Mouse (Mus musculus) kidney, adult 11 months (tissue): Measurements from ENCODE around the gene 1110051M20Rik.

Source experiments
- DNase-seq: peaks from one replicate; pipeline ENCODE4 v3.0.0; 2022

The 1110051M20Rik gene

DNA sequence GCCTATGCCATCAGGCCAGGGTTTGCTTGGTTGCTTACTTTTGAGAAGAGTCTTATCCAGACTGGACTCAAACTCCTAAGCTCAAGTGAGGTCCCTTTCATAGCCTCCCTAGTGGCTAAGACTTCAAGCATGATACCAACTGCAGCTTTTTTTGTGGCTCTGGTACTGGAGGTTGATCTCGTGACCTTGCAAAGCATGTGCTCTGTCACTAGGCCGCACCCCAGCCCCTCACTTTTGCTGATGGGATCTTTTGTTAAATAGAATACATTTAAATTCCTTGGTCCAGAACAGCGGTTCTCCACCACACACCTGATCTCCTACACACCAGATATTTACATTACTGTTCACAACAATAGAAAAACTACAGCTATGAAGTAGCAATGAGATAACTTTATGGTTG is 150.3 kb downstream of the 1110051M20Rik start:
- no peak for DNase-seq

DNA sequence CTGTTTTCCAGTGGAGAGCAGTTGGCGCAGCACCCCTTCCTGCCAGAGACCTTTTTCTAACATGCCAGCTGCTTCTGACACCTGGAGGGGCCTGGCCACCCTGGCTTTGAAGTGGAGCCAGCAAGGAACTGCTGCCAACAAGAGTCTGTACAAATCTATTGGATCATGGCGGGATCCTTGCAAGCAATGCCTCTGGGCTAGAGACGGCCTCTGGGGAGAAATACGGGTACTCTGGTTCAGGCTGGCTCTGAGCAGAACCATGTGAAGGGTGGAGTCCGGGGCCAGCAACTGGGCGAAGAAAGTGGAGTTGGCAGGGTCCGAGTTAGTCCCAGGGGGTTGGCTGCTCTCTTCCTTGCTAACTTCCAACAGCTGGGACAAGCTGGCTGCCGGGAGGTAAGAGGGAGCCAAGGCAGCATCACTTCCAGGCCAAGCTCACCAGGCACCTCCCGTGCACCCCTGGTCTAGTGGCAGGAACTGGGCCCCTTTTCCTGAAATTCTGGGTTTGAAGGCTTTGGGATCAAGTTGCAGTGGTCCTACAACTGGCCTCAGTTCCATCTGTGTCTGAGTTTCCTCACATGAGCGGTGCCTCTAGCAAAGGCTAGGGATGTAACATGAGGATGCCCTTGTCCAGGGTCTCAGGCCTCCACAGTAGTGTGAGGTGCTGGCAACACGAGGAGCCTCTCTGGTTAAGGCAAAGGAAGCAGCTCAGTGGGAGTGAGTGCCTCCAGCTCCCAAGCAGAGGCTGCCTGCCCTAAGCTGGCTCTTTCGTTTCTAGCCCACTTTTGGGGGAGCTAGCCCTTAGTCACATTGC is 153.1 kb downstream of the 1110051M20Rik start:
- DNase-seq, result no peak

GRCm38 (mm10) chr2:91287563-91287962 is 156.9 kb downstream of the 1110051M20Rik start:
- DNase-seq, result no peak

DNA sequence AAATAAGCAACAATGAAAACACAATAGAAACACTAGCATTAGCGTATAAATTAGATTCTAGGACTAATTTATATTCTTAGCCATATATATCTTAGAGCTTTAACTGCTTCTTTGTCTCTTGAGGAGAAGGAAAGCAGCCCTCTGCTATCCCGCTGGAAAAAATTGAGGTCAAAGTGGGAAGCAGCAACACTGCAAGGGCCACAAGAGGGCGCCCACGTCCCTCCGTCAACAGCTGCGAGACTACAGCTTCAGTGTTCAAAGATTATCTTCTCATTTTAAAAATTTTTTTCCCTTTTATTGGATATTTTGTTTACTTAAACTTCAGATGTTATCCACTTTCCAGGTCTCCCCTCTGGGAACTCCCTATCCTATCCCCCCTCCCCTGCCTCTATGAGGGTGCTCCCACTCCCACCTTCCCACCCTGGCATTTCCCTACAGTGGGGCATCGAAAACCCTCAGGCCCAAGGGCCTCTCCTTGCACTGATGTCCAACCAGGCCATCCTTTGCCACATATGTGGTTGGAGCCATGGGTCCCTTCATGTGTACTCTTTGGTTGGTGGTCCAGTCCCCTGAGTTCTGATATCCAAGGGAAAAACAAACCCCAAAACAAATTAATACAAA is 158.5 kb downstream of the 1110051M20Rik start:
- DNase-seq, result no peak

- no peak for DNase-seq
Observed at GRCm38 (mm10) chr2:91284375-91285199, 159.9 kb downstream of the 1110051M20Rik start.

DNA sequence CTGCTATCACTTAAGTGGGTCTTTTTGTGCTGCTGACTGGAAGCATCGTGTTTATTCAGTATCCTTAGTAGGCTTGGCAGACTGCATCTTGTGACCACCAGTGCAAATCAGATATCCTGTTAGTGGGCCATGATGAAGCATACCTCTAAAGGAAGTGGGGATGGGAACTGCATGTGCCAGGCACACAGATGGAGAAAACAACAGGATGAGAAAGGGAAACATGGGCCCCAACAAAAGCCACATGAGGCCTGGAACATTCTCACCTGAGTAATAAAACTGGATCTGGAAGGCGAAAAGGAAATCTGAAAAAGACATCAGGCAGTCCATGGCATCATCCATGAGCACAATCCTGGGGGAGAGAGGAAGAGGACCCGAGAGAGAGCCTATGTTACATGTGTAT is 160.5 kb downstream of the 1110051M20Rik start:
- no peak for DNase-seq

DNA sequence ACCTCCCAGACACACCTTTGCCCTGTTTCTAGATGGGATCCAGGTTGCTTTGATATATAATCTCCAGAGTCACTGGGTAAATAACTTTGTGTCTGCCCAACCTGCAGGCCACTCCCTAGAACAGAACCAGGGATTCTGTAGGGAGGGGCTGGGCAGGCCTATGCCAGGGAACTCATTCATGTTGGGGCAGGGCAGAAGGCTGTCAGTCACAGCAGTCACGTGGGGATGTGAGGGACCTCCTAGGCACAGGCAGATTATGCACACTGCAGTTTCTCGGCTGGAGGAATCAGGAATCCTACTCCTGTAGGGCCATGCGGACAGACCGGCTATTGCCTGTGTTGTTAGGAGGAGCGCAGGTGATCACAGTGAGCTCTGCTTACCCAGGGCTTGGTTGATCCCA is 163.1 kb downstream of the 1110051M20Rik start:
- DNase-seq, result no peak

- no peak for DNase-seq
Observed at GRCm38 (mm10) chr2:91279372-91279755, 165.1 kb downstream of the 1110051M20Rik start.

DNA sequence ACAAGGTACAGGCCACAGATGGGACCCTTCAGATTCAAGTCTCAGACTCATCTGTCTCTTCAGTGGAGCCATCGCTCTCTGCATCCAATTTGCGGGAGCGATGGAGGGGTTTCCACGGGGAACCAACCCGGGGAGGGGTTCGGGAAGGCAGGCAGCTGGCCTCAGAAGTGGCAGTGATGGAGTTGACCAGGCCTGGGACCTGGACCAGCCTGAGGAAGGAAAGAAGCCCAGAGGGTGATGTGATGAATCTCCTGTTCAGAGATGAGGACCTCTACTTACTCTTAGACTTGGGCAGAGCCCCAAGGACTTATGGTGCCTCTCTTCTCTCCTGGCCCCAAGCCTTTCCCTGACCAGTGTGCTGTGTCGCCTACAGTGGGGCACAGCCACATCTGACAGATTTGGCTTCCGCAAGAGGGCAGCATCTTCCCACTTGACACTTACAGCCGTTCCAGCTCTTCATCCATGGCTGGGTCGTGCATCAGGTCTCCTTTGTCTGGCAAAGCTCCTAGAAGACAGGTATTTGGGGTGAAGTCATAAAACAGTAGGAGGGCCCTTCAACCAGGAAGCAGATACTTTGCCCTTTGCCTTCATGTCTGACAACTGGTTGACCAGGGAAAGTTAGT is 165.6 kb downstream of the 1110051M20Rik start:
- DNase-seq, result peak; percentile 46

- no peak for DNase-seq
Observed at GRCm38 (mm10) chr2:91269687-91270133, 174.8 kb downstream of the 1110051M20Rik start.

DNA sequence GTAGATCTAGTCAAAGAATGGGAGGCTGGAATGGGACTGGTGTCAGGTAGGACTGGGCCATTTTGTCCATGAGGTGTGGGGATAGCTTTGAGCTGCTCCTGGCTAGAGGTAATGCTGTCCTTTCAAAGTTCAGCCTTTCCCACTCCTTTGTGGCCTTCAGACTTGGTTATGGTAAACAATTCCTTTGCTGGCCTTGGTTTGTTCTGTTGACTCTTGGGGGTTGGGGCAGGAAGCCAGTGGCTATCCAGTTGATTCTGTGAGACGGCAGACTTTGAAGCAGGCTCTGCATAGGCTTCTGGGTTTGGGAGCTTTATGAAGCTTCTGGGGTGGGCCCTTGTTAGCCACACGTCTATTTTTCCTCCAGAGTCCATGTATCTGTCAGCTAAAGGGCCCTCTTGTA is 175.8 kb downstream of the 1110051M20Rik start:
- DNase-seq, result no peak

GRCm38 (mm10) chr2:91268042-91268441 is 176.5 kb downstream of the 1110051M20Rik start:
- no peak for DNase-seq

DNA sequence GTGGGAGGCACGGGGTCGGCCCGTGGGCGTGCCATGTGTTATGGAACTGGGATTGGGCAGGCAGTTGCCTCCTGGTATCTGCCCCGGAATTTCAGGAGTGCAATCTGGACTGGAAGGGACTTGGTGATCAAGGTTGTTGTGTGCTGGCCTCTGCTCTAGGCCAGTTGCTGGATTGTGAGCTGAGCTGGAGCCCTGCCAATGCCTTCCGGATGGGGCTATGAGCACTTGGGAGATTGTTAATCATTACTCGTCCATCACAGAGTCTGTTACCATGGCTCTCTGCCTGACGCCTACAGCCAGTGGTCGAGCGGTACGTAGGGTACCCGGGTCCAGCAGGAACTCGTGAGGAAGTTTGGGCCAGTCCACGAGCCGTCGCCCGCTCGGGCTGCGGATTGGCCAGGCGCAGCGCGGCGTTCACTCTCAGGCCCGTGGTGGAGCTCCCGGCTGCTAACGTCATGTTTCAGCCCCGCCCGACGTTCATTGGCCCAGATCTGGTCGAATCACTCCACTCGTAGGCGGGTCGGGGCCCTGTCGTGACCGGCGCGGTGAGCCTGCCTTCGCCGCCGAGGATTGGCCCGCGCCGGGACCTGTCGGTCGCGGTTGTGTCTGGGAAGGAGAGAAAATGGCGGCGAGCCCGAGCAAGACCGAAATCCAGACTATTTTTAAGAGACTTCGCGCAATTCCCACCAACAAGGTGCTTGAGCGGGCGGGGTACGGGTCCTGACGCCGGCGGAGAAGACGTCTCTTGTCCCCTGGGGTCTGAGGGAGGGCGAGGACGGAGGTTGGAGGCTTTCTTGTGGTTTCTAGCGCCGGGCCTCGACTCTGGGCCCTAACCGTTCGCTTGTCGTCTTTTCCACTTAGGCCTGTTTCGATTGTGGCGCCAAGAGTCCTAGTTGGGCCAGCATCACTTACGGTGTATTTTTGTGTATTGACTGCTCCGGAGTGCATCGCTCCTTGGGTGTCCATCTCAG is 179.5 kb downstream of the 1110051M20Rik start, which contains the start of gene Arfgap2:
Gene Arfgap2 (plus strand): TSS at position 264 of the 971 bp plus-strand sequence.
- peak; percentile 100 for DNase-seq

GRCm38 (mm10) chr2:91263692-91264660 is 180.5 kb downstream of the 1110051M20Rik start:
- DNase-seq, result no peak

DNA sequence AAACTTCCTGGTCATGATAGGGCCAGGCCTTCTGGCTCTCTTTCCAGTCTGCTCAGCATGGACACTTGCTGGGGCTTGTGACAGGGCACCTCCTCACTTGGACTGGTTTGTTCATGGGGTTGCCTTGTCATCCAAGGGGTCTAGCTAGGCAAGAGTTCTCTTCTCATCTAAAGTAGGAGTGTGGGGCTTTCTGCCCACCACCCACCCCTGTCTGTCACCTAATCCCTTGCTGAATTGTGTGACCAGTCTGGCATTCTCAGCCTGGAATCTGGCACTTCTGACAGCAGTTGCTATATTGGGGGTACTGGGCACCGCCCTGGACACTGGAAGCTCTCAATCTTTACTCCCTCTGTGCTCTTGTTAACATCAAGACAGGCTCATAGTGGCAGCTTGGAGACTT is 185.0 kb downstream of the 1110051M20Rik start:
- DNase-seq, result no peak

- no peak for DNase-seq
Observed at GRCm38 (mm10) chr2:91258830-91259229, 185.7 kb downstream of the 1110051M20Rik start.

GRCm38 (mm10) chr2:91258054-91258453 is 186.4 kb downstream of the 1110051M20Rik start:
- DNase-seq, result no peak

DNA sequence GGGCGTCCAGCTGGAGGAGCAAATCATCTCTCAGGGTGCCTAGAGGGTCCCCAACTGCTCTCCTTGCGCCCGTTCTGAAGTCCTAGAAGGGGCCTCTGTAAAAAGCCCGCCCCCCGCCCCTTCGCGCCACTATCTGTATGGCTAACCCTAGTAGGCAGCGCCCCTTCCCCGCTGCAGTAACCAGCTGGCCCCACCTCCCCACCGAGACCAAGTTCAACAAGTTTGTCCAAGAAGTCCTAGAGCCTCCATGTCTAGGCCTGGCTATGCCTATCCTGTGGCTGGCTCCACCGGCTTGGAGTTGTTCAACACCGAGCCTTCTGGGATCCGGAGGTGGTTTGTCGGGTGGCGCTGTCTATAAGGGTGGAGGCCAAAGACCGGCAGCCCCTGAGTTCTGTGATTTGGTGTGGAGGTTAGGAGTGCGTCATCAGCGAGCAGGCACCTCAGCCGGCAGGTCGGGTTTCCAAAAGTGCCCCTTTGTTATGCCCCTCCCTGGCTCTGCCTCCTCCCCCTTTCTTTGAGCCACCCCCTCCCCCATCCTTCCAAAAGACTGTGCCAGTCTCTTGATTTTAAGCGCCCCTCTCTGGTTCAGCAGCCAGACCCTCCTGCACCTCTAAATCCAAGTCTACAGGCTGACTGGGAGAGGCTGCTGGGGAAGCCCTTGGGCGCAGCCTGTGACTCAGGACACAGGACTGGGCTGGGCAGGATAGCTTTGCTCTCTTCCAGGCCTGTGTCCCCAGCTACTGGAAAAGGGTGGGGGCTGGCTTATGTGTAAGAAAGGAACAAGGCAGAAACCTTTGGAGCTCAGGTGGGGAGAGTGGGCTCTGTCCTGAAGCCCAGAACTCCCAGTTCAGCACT is 187.2 kb downstream of the 1110051M20Rik start:
- DNase-seq, result peak; percentile 68
